Mouse (Mus musculus): Measurements from ENCODE around the gene Map3k11.

Gene Map3k11

DNA sequence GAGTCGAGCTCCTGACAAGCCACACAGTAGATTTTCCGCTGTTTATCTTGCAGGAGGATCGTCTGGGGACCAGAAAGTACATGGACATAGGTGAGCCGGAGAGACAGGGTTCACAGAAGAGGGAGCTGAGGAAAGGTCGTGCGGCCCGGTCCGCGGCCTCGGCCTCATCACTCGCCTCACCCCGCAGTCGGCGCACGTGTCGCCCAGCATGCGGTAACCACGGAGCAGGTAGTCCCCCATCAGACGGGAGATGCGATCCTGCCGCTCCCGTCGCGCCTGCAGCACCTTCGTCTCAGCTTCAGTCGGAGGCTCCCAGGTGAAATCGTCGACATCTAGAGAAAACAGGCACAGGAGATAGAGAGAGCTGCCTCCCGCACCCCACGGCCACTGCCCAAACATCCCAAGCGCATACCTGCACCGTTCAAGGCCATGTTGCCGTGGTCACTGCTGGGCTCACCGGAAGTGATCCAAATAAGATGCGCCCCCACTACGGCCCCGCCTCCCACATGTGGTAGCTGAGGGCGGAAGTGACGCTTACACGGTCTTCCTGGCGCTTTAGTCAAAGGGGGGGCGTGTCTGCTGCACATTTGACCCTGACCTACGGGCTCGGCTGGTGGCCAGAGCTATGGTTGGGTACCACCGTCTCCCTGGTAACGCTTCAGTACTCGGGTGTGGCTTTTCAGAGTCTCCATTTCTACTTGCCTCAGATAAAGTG, 42.9 kb downstream of the Map3k11 start:
- peak; percentile 96 for DNase-seq (ENCODE audit: low read depth, low spot score)

- no peak for DNase-seq (ENCODE audit: low read depth, low spot score)
Measured at GRCm38 (mm10) chr19:5734325-5734724, 45.8 kb downstream of the Map3k11 start.

DNA sequence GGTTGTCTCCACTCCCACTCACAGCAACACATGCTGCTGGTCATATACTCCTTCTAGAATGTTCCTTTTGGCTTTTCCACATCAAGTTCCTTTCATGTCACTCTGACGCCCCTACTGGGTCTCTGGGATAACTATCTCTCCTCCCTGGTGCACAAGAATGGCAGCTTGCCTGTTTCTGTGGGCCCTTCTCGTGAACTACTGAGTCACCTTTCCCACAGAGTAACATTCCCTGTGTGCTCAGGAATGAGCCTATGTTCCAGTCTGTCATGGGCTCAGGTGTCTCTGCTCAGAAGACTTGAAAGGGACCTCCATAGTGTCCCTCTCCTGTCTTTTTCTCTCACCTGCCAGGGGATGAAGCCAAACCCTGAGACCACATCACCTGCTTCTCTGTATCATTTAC, 50.9 kb downstream of the Map3k11 start:
- no peak for DNase-seq (ENCODE audit: low read depth, low spot score)

DNA sequence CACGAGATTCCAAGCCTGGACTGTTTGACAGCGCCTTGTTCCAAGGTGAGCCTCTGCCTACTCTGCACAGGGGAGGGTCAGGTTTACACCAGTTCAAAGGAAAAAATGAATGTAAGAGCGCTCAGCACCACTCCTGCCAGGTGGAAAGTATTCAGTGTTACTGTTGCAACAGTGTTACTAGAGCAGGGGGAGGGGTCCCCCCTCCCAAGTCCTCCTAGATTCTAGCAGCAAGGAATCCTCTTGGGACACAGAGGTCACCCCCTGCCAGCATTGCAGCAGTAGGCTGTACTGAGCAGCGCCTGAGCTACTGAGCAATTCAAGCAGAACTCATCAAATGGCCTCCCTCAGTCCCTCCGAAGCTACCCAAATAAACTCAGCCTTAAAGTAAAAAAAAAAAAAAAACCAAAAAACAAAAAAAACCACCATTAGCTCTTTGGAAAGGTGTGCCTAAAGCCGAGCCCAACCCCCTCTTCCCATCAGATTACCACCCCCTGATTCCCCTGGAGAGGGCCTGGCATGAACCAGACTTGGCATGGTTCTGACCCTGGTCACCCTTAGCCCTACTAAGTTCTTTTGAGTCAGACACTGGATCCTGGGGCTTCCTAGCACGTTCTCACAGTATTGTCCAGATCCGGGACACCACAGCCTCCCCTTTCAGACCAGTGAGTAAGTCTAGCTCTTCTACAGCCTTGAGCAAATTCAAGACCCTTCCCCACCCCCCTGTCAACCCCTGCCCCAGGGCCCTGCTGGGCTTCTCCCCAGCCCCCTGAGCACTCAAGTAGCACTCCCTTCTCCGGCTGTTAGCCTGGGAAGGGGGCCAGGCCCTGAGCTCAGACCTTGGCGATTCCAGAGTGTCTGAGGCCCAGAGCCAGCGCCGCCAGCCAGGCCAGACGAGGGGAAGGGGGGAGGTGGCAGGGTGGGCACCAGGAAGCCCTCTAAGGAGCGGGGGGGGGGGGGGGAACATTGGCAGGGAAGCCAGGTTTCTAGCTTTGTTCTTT, 52.1 kb downstream of the Map3k11 start, which contains the start of gene Ltbp3:
TSS of gene Ltbp3 (plus strand) at position 585 of the 998 bp plus-strand sequence.
- DNase-seq (ENCODE audit: low read depth, low spot score), result no peak

- DNase-seq (ENCODE audit: low read depth, low spot score), result peak; percentile 53
Measured at GRCm38 (mm10) chr19:5741641-5742240, 53.2 kb downstream of the Map3k11 start.

- DNase-seq (ENCODE audit: low read depth, low spot score), result no peak
Measured at GRCm38 (mm10) chr19:5742241-5742641, 53.7 kb downstream of the Map3k11 start.

DNA sequence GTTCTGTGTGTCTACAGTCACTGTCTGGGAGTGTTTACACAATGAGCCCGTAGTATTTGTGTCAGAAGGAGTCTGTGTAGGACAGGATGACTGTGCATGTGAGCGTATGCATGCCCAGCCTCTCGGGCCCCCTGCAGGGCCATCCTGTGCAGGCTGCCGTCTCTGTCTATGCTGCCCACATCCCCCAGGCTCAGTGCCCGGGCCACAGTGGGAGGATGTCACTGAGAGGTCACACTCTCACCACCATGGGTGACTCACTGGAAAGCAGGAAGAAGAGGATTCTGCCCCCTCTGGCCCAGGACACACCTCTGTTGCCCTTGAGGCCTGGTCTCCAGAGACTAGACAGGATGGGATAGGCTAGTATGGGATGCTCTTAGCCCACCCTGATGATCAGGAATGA, 55.0 kb downstream of the Map3k11 start:
- DNase-seq (ENCODE audit: low read depth, low spot score), result no peak

GRCm38 (mm10) chr19:5745756-5746710, 57.5 kb downstream of the Map3k11 start:
- DNase-seq (ENCODE audit: low read depth, low spot score), result peak; percentile 62

GRCm38 (mm10) chr19:5746907-5747363, 58.4 kb downstream of the Map3k11 start:
- peak; percentile 61 for DNase-seq (ENCODE audit: low read depth, low spot score)

- DNase-seq (ENCODE audit: low read depth, low spot score), result no peak
Measured at GRCm38 (mm10) chr19:5749476-5749875, 60.9 kb downstream of the Map3k11 start.

DNA sequence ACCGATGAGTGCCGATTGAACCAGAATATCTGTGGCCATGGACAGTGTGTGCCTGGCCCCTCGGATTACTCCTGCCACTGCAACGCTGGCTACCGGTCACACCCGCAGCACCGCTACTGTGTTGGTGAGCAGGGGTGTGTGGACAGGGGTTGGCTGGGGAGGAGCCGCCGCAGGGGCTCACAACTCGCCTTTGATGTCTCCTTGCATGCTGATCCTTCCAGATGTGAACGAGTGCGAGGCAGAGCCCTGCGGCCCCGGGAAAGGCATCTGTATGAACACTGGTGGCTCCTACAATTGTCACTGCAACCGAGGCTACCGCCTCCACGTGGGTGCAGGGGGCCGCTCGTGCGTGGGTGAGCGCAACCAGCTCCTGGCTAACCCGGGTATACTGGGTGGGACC, 62.4 kb downstream of the Map3k11 start:
- peak; percentile 59 for DNase-seq (ENCODE audit: low read depth, low spot score)

DNA sequence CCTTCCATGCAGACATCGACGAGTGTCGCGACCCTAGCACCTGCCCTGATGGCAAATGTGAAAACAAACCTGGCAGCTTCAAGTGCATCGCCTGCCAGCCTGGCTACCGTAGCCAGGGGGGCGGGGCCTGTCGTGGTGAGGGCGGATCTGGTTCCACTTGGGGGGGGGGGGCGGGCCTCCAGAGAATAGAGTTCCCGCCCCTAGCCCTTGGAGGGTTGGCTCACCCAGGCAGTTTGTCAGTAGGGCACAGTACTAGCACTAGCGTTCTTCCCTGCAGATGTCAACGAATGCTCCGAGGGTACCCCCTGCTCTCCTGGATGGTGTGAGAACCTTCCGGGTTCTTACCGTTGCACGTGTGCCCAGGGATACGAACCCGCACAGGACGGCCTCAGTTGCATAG, 63.2 kb downstream of the Map3k11 start:
- DNase-seq (ENCODE audit: low read depth, low spot score), result peak; percentile 63
